Mouse (Mus musculus) bone marrow, adult 2 months (tissue): Measurements from ENCODE around the gene Zmat3.

Experiments
- CTCF ChIP-seq: fragments of 200-500 bp; IDR thresholded peaks from 2 replicates; pipeline ENCODE4 v1.5.1; 2011; ENCODE audit warnings: low read length, control low read depth; ENCODE audit not compliant: control insufficient read depth, insufficient read depth
- POLR2A ChIP-seq: fragments of 200-500 bp; IDR thresholded peaks from 2 replicates; pipeline ENCODE4 v1.6.1; 2011; ENCODE audit warnings: low read depth, mild to moderate bottlenecking, control low read depth, low read length, borderline replicate concordance; ENCODE audit not compliant: control insufficient read depth

DNA sequence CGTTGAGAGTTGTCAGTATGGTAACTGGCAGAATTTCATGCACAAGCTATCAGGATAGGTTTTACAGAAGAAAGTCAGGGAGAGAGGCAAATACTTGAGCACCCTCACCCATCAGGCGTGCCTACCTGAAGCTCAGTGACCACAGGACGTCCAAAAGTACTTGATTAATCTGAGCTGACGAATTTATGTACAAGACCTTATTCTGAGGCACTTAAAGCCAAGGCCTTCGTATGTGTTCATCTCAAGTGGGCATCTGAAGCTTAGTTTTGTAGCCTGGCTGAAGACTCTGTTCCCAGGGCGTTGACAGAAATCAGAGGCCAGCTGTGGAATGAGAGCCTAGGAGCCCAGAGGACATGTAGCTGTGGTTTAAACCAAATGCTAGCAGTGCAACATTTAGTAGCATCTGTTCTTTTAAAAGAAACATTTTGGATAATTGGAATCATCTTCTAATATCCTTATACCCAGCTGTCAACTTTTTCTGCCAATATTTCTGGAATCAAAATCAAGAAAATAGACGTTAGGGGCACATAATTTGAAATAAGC, 46.8 kb upstream of the Zmat3 start:
- TF ChIP-seq CTCF (no peak), POLR2A (no peak)
